Mouse (Mus musculus) liver, adult 2 months (tissue): ENCODE data around the gene Cir1. TPM values are rescaled to one million over a fixed set of nuclear protein-coding genes. Genes with fewer than 3 reads are reported as not detected.

ENCODE experiments used
- DNase-seq: peaks from one replicate; pipeline ENCODE4 v3.0.0-alpha.2; 2011; ENCODE audit warnings: low read depth, low spot score; ENCODE audit errors: extremely low read depth
- H3K27ac ChIP-seq: fragments of 200-500 bp; replicated peaks from 2 replicates; pipeline ENCODE4 v1.5.1; 2012; ENCODE audit warnings: low read depth, mild to moderate bottlenecking, control low read depth, inconsistent platforms, low read length; ENCODE audit not compliant: insufficient read depth
- H3K27me3 ChIP-seq: fragments of 200-500 bp; 2 replicates; pipeline ENCODE4 v1.6.1; 2012; ENCODE audit warnings: mild to moderate bottlenecking, moderate library complexity, low read length, inconsistent platforms; ENCODE audit not compliant: control insufficient read depth, insufficient read depth
- H3K36me3 ChIP-seq: fragments of 200-500 bp; 2 replicates; pipeline ENCODE4 v1.6.1; 2012; ENCODE audit warnings: low read length, inconsistent platforms; ENCODE audit not compliant: control insufficient read depth, insufficient read depth
- H3K4me1 ChIP-seq: fragments of 200-500 bp; 2 replicates; pipeline ENCODE4 v1.6.1; 2011; ENCODE audit warnings: low read length; ENCODE audit not compliant: control insufficient read depth, insufficient read depth
- H3K4me3 ChIP-seq: fragments of 200-500 bp; 2 replicates; pipeline ENCODE4 v1.5.1; 2011; ENCODE audit warnings: low read depth, mild to moderate bottlenecking, control low read depth, low read length, moderate library complexity; ENCODE audit not compliant: insufficient read depth
- H3K79me2 ChIP-seq: fragments of 200-500 bp; 2 replicates; pipeline ENCODE4 v1.6.1; 2012; ENCODE audit warnings: inconsistent platforms, mild to moderate bottlenecking, low read length, moderate library complexity; ENCODE audit not compliant: control insufficient read depth, insufficient read depth
- H3K9ac ChIP-seq: fragments of 200-500 bp; 2 replicates; pipeline ENCODE4 v1.6.1; 2012; ENCODE audit warnings: low read depth, mild to moderate bottlenecking, control low read depth, inconsistent platforms, low read length
- CTCF ChIP-seq: fragments of 200-500 bp; IDR thresholded peaks from 2 replicates; pipeline ENCODE4 v1.5.1; 2011; ENCODE audit warnings: low read depth, low read length, control low read depth
- POLR2A ChIP-seq: fragments of 200-500 bp; IDR thresholded peaks from 2 replicates; pipeline ENCODE4 v1.6.1; 2011; ENCODE audit warnings: low read length, control low read depth; ENCODE audit not compliant: insufficient read depth; ENCODE audit errors: extremely low read depth
- WGBS: fragments of 180-500 bp; shearing (Covaris S2); methylation state at CpG from one replicate; pipeline ENCODE4 v1.1.7; 2018; 5-methylcytosine and 5-hydroxymethylcytosine counted together
- polyA plus RNA-seq: library from polyadenylated mRNA; depleted of rRNA; stranded (reverse); fragments of >200 nt; gene quantifications from 2 replicates; pipeline ENCODE4 v1.2.3, GENCODE M21; 2012
- total RNA-seq: library from RNA; depleted of rRNA; stranded (reverse); fragments of >200 nt; gene quantifications from 2 replicates; pipeline ENCODE4 v1.2.3, GENCODE M21; 2014

Cir1 gene
- total and polyA plus RNA-seq, 2 experiments: 2.0 to 11.9 TPM

DNA sequence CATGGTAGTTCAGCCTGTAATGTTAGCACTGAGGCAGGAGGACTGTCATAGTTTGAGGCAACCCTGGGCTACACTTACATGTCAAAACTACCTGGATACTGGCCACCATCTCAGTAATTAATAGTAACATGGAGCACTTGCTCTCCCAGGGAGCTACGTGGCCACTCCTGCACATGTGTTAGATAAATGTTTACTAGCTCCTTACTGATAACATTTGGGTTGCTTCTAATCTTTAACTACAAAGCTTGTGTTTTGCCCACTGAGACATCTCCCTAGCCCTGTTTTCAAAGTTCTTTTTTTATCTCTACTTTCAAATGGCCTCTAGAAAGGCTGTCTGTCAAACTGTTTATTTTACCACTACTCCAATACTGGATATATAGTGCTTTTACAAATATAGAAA, 10.5 kb downstream of the Cir1 start:
- H3K9ac ChIP-seq: no peak overlapping the region
- WGBS: 37% methylated on average over 1 of the region's 1 CpGs
- no peak for TF ChIP-seq POLR2A
- no peak for TF ChIP-seq CTCF
- no peak overlapping the region for H3K4me3 ChIP-seq
- no peak overlapping the region for H3K27ac ChIP-seq
- no peaks in the 10 kb centered on the region; the same call in 1 of the 2 replicates for H3K4me1 ChIP-seq
- H3K27me3 ChIP-seq: no peaks in the 10 kb centered on the region
- H3K79me2 ChIP-seq: no peaks in the 10 kb centered on the region; the same call in 1 of the 2 replicates
- H3K36me3 ChIP-seq: peaks cover 56% of the 10 kb centered on the region
- no peak for DNase-seq

GRCm38 (mm10) chr2:73298841-73299240, 13.7 kb downstream of the Cir1 start:
- H3K36me3 ChIP-seq: peaks cover 48% of the 10 kb centered on the region

GRCm38 (mm10) chr2:73298154-73298553, 14.3 kb downstream of the Cir1 start:
- Histone ChIP-seq H3K36me3 (peaks cover 46% of the 10 kb centered on the region), H3K27me3 (no peaks in the 10 kb centered on the region), H3K27ac (no peak overlapping the region), H3K4me3 (no peak overlapping the region), H3K9ac (no peak overlapping the region), H3K4me1 (no peaks in the 10 kb centered on the region; the same call in 1 of the 2 replicates), H3K79me2 (no peaks in the 10 kb centered on the region; the same call in 1 of the 2 replicates)
- 94% methylated on average over 7 of the region's 7 CpGs for WGBS
- no peak for TF ChIP-seq CTCF
- no peak for DNase-seq

More at GRCm38 (mm10) chr2:73298841-73299240, 13.7 kb downstream of the Cir1 start:
- H3K27me3 ChIP-seq: no peaks in the 10 kb centered on the region
- H3K4me3 ChIP-seq: no peak overlapping the region
- H3K79me2 ChIP-seq: no peaks in the 10 kb centered on the region; the same call in 1 of the 2 replicates
- WGBS: 81% methylated on average over 3 of the region's 3 CpGs
- TF ChIP-seq POLR2A: no peak
- TF ChIP-seq CTCF: no peak
- no peak overlapping the region for H3K9ac ChIP-seq
- DNase-seq: no peak
- no peaks in the 10 kb centered on the region; the same call in 1 of the 2 replicates for H3K4me1 ChIP-seq
- H3K27ac ChIP-seq: no peak overlapping the region

GRCm38 (mm10) chr2:73295023-73295422, 17.5 kb downstream of the Cir1 start:
- Histone ChIP-seq H3K9ac (no peak overlapping the region), H3K79me2 (no peaks in the 10 kb centered on the region), H3K4me1 (no peaks in the 10 kb centered on the region), H3K27ac (no peak overlapping the region), H3K27me3 (no peaks in the 10 kb centered on the region), H3K36me3 (peaks cover 47% of the 10 kb centered on the region), H3K4me3 (no peak overlapping the region)
- TF ChIP-seq CTCF: no peak
- no peak for TF ChIP-seq POLR2A
- WGBS: 74% methylated on average over 7 of the region's 7 CpGs
- no peak for DNase-seq

GRCm38 (mm10) chr2:73291130-73291529, 21.4 kb downstream of the Cir1 start:
- Histone ChIP-seq H3K4me1 (no peaks in the 10 kb centered on the region), H3K4me3 (no peak overlapping the region), H3K27me3 (no peaks in the 10 kb centered on the region), H3K79me2 (no peaks in the 10 kb centered on the region), H3K27ac (no peak overlapping the region), H3K36me3 (peaks cover 42% of the 10 kb centered on the region), H3K9ac (no peak overlapping the region)
- TF ChIP-seq POLR2A: no peak
- TF ChIP-seq CTCF: no peak
- DNase-seq: no peak
- 90% methylated on average over 4 of the region's 4 CpGs for WGBS

DNA sequence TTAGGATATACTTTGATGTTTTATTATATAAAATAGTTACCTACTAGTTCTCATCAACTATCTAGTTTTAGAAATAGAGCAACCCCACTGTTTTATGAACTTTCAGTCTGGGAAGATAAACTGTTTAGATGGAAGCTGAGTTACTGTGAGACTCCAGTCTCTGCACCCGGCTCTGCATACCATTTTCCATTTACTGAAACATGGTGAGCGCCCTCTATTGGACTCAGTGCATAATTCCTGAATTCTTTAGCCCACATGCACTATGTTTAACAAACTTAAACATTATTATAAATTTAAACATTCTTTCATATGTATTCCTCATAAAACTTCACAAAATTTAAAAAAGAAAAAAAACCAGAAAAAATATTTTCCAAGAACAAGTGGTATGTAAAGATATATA, 26.9 kb downstream of the Cir1 start:
- 41% methylated on average over 2 of the region's 2 CpGs for whole genome bisulfite sequencing
- H3K4me3 ChIP-seq: no peak overlapping the region
- no peak overlapping the region for H3K27ac ChIP-seq
- H3K36me3 ChIP-seq: peaks cover 19% of the 10 kb centered on the region
- peaks cover 6% of the 10 kb centered on the region for H3K27me3 ChIP-seq
- H3K4me1 ChIP-seq: no peaks in the 10 kb centered on the region
- no peak for TF ChIP-seq CTCF
- no peak for TF ChIP-seq POLR2A
- H3K9ac ChIP-seq: no peak overlapping the region
- no peak for DNase-seq
- no peaks in the 10 kb centered on the region for H3K79me2 ChIP-seq
